Mouse (Mus musculus): ENCODE measurements around the gene Ascc3. TPM values are rescaled to one million over a fixed set of nuclear protein-coding genes. Genes with fewer than 3 reads are reported as not detected.

Gene Ascc3
- total RNA-seq, 2 experiments from 2014 or later, result 34.2 to 35.2 TPM

GRCm38 (mm10) chr10:50762069-50762468, 169.6 kb downstream of the Ascc3 start:
- ATAC-seq (replicated peaks; ENCODE audit: poor library complexity, severe bottlenecking), result no peak

- peak; percentile 95 for ATAC-seq (replicated peaks; ENCODE audit: poor library complexity, severe bottlenecking)
These were observed 170.5 kb downstream of the Ascc3 start for GRCm38 (mm10) chr10:50762984-50763383.

GRCm38 (mm10) chr10:50763457-50764310, 171.2 kb downstream of the Ascc3 start:
- ATAC-seq (replicated peaks; ENCODE audit: poor library complexity, severe bottlenecking), result no peak; the same call in 1 of the 2 replicates

GRCm38 (mm10) chr10:50772811-50773210, 180.3 kb downstream of the Ascc3 start:
- ATAC-seq (replicated peaks; ENCODE audit: poor library complexity, severe bottlenecking), result no peak

GRCm38 (mm10) chr10:50773846-50774245, 181.4 kb downstream of the Ascc3 start:
- no peak for ATAC-seq (replicated peaks; ENCODE audit: poor library complexity, severe bottlenecking)

- ATAC-seq (replicated peaks; ENCODE audit: poor library complexity, severe bottlenecking), result no peak
These were observed 200.4 kb downstream of the Ascc3 start for GRCm38 (mm10) chr10:50792840-50793239.

GRCm38 (mm10) chr10:50801594-50801993, 209.1 kb downstream of the Ascc3 start:
- no peak for ATAC-seq (replicated peaks; ENCODE audit: poor library complexity, severe bottlenecking)

GRCm38 (mm10) chr10:50802380-50802779, 209.9 kb downstream of the Ascc3 start:
- no peak for ATAC-seq (replicated peaks; ENCODE audit: poor library complexity, severe bottlenecking)

GRCm38 (mm10) chr10:50806166-50806565, 213.7 kb downstream of the Ascc3 start:
- no peak for ATAC-seq (replicated peaks; ENCODE audit: poor library complexity, severe bottlenecking)

- ATAC-seq (replicated peaks; ENCODE audit: poor library complexity, severe bottlenecking), result no peak
These were observed 229.9 kb downstream of the Ascc3 start for GRCm38 (mm10) chr10:50822363-50822762.

GRCm38 (mm10) chr10:50826829-50827228, 234.4 kb downstream of the Ascc3 start:
- no peak for ATAC-seq (replicated peaks; ENCODE audit: poor library complexity, severe bottlenecking)

- ATAC-seq (replicated peaks; ENCODE audit: poor library complexity, severe bottlenecking), result no peak
These were observed 242.1 kb downstream of the Ascc3 start for GRCm38 (mm10) chr10:50834533-50834932.

- ATAC-seq (replicated peaks; ENCODE audit: poor library complexity, severe bottlenecking), result no peak
These were observed 250.9 kb downstream of the Ascc3 start for GRCm38 (mm10) chr10:50843363-50843762.

GRCm38 (mm10) chr10:50868202-50868601, 275.7 kb downstream of the Ascc3 start:
- no peak for ATAC-seq (replicated peaks; ENCODE audit: poor library complexity, severe bottlenecking)

- peak; percentile 27; the same call in 1 of the 2 replicates for ATAC-seq (replicated peaks; ENCODE audit: poor library complexity, severe bottlenecking)
These were observed 284.5 kb downstream of the Ascc3 start for GRCm38 (mm10) chr10:50876952-50877351.

GRCm38 (mm10) chr10:50881476-50882069, 289.1 kb downstream of the Ascc3 start:
- peak; percentile 55 for ATAC-seq (replicated peaks; ENCODE audit: poor library complexity, severe bottlenecking)

GRCm38 (mm10) chr10:50882366-50882765, 289.9 kb downstream of the Ascc3 start:
- no peak for ATAC-seq (replicated peaks; ENCODE audit: poor library complexity, severe bottlenecking)

GRCm38 (mm10) chr10:50886305-50886704, 293.8 kb downstream of the Ascc3 start:
- no peak for ATAC-seq (replicated peaks; ENCODE audit: poor library complexity, severe bottlenecking)

- no peak for ATAC-seq (replicated peaks; ENCODE audit: poor library complexity, severe bottlenecking)
These were observed 298.2 kb downstream of the Ascc3 start for GRCm38 (mm10) chr10:50890621-50891020.

GRCm38 (mm10) chr10:50891876-50892711, 299.6 kb downstream of the Ascc3 start:
- no peak for ATAC-seq (replicated peaks; ENCODE audit: poor library complexity, severe bottlenecking)

All from granulocyte monocyte progenitor cell, adult 5-6 weeks (primary cell).